Mouse (Mus musculus) lung, postnatal 10 days (tissue): ENCODE measurements around the gene Ip6k3.

ENCODE experiments used
- DNase-seq: peaks from one replicate; pipeline ENCODE4 v3.0.0; 2021

Ip6k3 gene

GRCm38 (mm10) chr17:27151411-27151810 lies 16.2 kb downstream of the Ip6k3 start:
- no peak for DNase-seq

- no peak for DNase-seq
These were observed 16.7 kb downstream of the Ip6k3 start for GRCm38 (mm10) chr17:27150871-27151270.

GRCm38 (mm10) chr17:27146323-27146923 lies 21.2 kb downstream of the Ip6k3 start:
- no peak for DNase-seq

GRCm38 (mm10) chr17:27144152-27144551 lies 23.4 kb downstream of the Ip6k3 start:
- DNase-seq = no peak

GRCm38 (mm10) chr17:27141971-27142450 lies 25.6 kb downstream of the Ip6k3 start:
- DNase-seq = peak; percentile 49

GRCm38 (mm10) chr17:27140262-27140661 lies 27.3 kb downstream of the Ip6k3 start:
- peak; percentile 49 for DNase-seq

GRCm38 (mm10) chr17:27139304-27139703 lies 28.3 kb downstream of the Ip6k3 start:
- DNase-seq = no peak

GRCm38 (mm10) chr17:27138396-27138795 lies 29.2 kb downstream of the Ip6k3 start:
- no peak for DNase-seq

GRCm38 (mm10) chr17:27134715-27135114 lies 32.9 kb downstream of the Ip6k3 start:
- no peak for DNase-seq

GRCm38 (mm10) chr17:27134187-27134586 lies 33.4 kb downstream of the Ip6k3 start:
- no peak for DNase-seq

- peak; percentile 98 for DNase-seq
These were observed 33.9 kb downstream of the Ip6k3 start, which contains the start of gene Uqcc2 for GRCm38 (mm10) chr17:27133551-27134141. Gene Uqcc2 (minus strand): TSS chr17:27133916.

GRCm38 (mm10) chr17:27132238-27132637 lies 35.4 kb downstream of the Ip6k3 start:
- no peak for DNase-seq

- no peak for DNase-seq
These were observed 36.3 kb downstream of the Ip6k3 start for GRCm38 (mm10) chr17:27131240-27131665.

- no peak for DNase-seq
These were observed 37.3 kb downstream of the Ip6k3 start for GRCm38 (mm10) chr17:27130246-27130645.

- DNase-seq = no peak
These were observed 37.8 kb downstream of the Ip6k3 start for GRCm38 (mm10) chr17:27129819-27130218.

- DNase-seq = no peak
These were observed 38.3 kb downstream of the Ip6k3 start for GRCm38 (mm10) chr17:27129291-27129690.

GRCm38 (mm10) chr17:27128189-27128588 lies 39.4 kb downstream of the Ip6k3 start:
- DNase-seq = no peak

- no peak for DNase-seq
These were observed 40.6 kb downstream of the Ip6k3 start for GRCm38 (mm10) chr17:27126974-27127373.

GRCm38 (mm10) chr17:27125669-27126202 lies 41.9 kb downstream of the Ip6k3 start:
- no peak for DNase-seq

GRCm38 (mm10) chr17:27125185-27125584 lies 42.4 kb downstream of the Ip6k3 start:
- peak; percentile 83 for DNase-seq

GRCm38 (mm10) chr17:27123813-27124375 lies 43.7 kb downstream of the Ip6k3 start:
- DNase-seq = no peak

- DNase-seq = no peak
These were observed 44.5 kb downstream of the Ip6k3 start for GRCm38 (mm10) chr17:27123103-27123502.

GRCm38 (mm10) chr17:27122701-27123100 lies 44.9 kb downstream of the Ip6k3 start:
- no peak for DNase-seq

- no peak for DNase-seq
These were observed 45.8 kb downstream of the Ip6k3 start for GRCm38 (mm10) chr17:27121781-27122180.
